Mouse (Mus musculus) CH12F3 (cell line): ENCODE results near the gene Acoxl.

ENCODE experiments used
- in situ Hi-C: fragments of 300-500 bp; cut with MboI; formaldehyde crosslinking; loops from 2 replicates; pipeline ENCODE4 v1.14.3; 2020; ENCODE audit warnings: low sequenced_read_pairs

Gene Acoxl

DNA sequence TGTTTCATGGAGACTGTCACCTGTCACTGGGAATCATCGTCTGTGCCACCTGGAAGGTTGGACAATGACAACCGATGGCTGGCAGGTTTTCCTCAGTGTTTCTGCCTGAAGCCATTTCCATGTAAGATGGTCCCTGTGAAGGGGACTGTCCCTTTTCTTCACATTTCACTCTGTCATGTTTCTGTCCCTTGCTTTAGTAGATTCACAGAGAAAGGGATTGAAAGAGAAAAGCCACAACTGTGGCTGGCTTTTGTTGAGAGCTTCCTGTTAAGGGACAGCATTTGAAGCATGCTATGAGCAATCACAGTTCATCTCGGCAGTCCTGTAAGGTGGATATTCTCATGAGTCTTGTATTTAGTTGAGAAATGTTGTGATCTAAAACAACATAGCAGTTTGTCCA lies 52.4 kb downstream of the Acoxl start:
- in situ Hi-C loops = loop anchor here (25.0 kb wide), 1 partner anchor 221 kb away; no protein-coding TSS in a partner anchor

- in situ Hi-C loops = loop anchor here (25.0 kb wide), 1 partner anchor 217 kb away; no protein-coding TSS in a partner anchor
These were observed 56.2 kb downstream of the Acoxl start for GRCm38 (mm10) chr2:127894890-127895289.

GRCm38 (mm10) chr2:127897718-127898117 lies 59.0 kb downstream of the Acoxl start:
- in situ Hi-C loops = loop anchor here (25.0 kb wide), 1 partner anchor 215 kb away; no protein-coding TSS in a partner anchor

- in situ Hi-C loops = no loop called here
These were observed 66.2 kb downstream of the Acoxl start for GRCm38 (mm10) chr2:127904918-127905317.

- in situ Hi-C loops = no loop called here
These were observed 68.5 kb downstream of the Acoxl start for GRCm38 (mm10) chr2:127906973-127907678.

DNA sequence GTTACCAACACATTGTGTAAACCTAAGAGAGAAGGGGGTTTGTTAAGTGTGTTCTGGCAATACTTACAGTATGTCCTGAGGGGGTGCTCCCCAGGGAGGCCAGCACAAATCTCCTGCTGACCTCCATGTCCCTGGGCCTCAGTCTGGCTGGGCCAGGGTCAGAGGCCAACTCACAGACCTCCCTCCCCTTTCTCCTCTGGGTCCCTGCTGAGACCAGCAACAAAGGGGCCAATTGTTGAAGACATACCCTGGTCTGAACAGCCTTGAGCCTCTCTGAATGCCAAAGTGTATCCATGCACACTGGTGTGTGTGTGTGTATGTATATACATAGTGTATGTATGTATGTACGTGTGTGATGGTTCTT lies 69.0 kb downstream of the Acoxl start:
- in situ Hi-C loops = no loop called here

- in situ Hi-C loops = no loop called here
These were observed 70.2 kb downstream of the Acoxl start for GRCm38 (mm10) chr2:127908881-127909280.

GRCm38 (mm10) chr2:127909790-127910189 lies 71.1 kb downstream of the Acoxl start:
- in situ Hi-C loops = no loop called here

DNA sequence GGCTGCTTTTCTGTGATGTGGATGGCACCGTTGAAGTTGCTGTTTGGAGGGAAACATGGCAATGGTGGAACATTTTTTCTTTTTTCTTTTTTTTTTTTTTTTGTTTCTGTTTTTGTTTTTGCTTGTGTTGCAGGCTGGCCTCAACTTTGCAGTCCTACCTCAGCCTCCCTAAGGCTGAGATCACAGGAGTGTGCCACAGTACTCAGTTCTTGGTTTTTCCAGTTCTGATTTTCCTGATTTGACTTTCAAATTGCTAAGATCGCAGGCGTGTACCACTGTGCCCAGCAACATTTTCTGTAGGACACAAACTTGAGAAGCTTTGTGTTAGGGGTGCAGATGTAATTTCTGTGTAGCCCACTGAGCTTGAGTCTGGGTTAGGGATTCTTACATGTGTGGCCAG lies 72.9 kb downstream of the Acoxl start:
- in situ Hi-C loops = no loop called here

DNA sequence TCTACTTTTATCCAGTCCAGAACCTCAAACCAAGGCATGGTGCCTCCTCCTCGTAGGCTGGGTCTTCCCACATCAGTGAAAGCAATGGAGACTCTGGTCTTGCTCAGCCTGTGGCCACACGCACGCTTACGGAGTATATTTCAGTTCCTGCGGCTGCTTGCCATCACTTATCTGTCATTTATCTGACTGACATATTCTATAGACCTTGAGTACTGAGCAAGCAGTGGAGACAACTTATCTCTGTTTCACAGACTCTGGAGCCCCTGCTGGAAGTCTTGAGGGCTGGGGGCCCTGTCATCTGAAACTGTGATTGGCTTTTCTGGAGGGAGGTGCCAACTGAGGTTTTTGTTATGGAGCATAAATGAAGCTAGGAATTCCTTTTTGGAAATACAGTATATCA lies 75.4 kb downstream of the Acoxl start:
- in situ Hi-C loops = no loop called here

GRCm38 (mm10) chr2:127916804-127917410 lies 78.2 kb downstream of the Acoxl start:
- in situ Hi-C loops = no loop called here

DNA sequence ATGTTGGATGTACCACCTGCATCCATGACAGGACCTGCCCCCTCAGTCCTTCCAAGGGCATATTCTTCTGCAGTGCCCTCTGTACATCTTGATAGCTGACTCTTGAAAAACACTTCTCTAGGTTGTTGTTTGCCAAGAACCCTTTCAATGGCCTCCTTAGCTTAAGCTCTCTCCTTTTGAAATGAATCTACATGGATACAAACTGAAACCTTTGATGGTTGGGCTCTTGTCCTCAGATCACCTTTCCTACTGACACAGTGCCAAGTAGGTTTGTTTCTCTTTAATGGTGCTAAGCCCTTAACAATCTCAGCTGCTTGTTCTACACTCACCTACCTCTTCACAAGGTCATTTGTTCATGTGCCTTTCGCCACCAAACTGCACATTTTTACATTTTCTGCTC lies 81.1 kb downstream of the Acoxl start:
- in situ Hi-C loops = no loop called here

DNA sequence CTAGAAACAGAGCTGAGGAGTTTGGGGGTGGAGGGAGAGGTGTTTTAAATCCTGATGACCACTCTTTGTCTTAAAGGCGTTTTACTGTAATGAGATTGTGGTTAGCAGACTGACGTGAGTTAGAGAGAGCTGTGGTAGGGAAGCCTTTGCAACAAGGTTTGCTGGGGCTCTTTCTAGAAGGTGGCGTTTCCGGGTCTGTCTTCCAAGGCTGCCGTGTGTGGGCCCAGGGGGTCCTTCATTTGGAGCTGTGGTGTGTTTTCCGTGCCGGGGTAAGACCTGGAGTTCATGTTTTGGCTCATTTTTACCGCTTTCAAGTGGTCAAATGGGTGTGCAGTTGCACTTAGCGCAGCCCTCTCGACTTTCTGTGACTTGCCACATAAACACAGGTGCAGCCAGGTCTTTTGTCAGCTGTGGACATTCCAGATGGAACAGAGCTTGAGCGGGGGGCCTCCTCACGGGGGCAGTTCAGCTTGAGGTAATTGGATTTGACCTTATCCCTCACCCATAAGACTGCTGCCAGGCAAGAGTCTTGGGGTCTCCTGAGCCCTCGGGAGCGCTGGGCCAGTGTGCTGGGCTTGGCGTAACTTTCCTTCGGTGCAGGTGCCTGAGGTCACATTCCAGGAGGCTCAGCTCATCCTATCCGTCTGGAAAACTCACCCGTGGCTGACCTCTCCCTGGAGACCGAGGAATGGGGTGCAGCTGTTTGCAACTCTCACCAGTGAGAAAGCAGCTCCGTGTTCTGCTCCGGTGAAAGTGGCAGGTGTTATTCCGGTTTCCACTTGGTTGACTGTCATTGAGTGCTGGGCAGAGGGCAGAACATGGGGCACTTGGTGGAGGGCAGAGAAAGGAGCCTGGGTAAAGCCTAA lies 83.6 kb downstream of the Acoxl start:
- in situ Hi-C loops = no loop called here

- in situ Hi-C loops = no loop called here
These were observed 84.5 kb downstream of the Acoxl start for GRCm38 (mm10) chr2:127923077-127923680.

GRCm38 (mm10) chr2:127926679-127927324 lies 88.1 kb downstream of the Acoxl start:
- in situ Hi-C loops = no loop called here

DNA sequence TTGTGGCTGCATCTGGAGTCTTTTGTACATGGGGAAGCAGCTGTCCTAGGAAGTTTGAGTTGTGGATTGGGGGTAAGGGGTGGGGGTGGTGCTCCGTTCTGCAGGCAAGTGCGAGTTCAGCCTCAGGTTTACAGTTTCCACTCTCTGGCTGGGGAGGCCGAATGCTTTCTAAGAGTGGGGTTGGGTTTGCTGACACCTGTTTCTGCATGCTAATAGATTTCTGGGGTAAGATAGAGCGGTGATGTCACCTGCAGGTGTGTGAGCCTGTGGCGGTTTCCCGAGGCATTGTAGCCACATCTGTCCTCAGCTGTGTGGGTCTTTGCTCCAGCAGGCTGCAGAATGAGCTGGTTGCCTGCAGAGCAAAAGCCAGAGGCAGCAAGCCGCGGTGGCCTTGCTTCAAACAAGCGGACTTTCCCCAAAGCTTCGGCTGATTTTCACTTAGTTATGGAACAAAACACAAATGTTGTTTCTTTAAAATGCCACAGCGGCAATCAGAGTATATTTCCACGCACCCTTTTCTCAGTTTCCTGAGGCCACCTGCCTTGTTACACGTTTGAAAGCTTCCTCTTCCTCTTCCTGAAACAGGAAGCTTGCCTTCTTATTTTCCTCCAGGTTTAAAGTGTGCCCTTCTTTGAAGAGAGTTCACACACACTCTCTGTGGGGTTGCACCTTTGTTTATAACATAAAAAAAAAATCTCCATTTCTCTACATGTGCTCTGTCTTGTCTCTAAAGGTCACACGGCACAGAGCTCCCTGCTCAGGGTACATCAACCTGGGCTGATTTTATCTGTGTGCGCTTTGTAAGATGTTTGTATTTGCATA lies 89.0 kb downstream of the Acoxl start:
- in situ Hi-C loops = no loop called here

DNA sequence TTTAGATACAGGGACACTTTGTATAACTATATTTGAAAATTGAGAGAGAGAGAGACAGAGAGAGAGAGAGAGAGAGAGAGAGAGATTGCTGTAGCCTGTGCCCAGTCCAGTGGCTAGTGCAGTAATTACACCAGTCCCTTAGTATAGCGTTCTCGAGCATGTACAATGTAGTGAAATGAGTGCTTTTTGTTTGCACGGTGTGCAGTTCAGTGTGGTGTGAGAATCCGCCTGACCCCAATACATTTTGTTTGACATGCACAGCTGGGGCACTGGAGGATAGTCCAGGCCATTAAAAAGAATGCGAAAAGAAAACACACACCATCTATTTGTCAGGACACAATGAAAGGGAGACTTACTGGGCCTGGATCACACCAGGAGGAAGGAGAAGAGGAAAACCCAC lies 89.6 kb downstream of the Acoxl start:
- in situ Hi-C loops = no loop called here

DNA sequence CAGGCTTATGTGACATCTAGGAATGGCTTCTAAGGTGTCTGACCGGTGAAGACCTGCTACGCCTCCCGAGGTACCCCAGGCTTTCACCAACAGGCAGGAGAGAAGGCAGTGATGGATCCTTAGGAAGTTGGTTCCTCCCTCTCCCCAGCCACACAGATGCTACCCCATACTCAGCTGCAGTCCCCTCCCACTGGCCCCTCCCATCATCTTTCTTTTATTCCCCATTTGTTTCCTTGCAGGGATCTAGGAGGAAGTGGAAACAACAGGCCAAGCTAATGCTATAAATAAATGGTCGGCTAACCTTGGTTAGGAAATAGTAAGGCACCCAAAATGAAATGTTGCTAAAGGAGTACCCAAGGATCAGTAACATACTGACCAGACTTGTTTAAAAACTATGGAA lies 90.2 kb downstream of the Acoxl start:
- in situ Hi-C loops = no loop called here

DNA sequence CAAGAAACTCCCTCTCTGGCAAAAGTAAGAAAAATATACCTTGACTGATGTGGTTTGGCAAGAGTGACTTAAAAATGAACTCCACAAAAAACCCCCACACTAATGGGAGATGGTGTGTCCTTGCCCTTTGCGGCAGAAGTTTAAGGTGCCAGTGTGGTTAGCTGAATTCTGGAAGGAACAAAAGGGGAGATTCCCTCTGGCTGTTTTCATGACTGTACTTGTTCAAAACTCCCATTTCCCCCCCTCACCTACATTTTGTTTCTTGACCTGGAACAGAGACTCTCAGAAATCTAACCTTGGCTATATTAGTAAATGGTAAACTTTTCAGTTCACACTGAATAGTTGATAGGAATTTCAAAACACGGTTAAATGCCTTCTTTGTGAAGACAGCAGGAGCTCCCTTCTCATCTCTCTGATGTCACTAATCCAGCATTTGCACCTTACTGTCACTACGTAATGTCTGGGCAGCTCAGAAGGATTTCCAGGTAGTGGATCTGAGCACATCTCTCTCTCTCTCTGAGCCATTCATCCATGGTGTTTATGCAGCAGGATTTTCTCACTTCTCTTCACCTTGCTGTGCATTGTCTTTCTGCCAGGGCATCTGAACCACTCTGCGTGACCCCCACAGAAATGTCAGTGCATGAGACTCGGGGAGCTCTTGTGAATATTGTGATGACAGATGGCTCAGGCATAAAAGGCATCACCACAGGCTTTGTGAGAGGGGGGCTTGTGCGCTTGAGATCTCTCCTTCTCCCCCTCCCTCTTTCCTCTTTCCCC lies 91.5 kb downstream of the Acoxl start:
- in situ Hi-C loops = no loop called here
